Mouse (Mus musculus) skeletal muscle tissue, adult 2 months (tissue): ENCODE measurements at regions not wholly inside any gene's neighbourhood (a gene's known extent, or its start where the extent isn't known, plus 50 kb on each side); places are given as distances from the start of the nearest gene placed in this dataset.
"Not testable (repeated sequence)": the region's sequence is repeated elsewhere in the genome, so short reads cannot be mapped to it uniquely, and the experiment has no call there.

ENCODE experiments used
- DNase-seq: peaks from one replicate; pipeline ENCODE4 v3.0.0-alpha.2; 2012; ENCODE audit warnings: low read depth, low spot score

- no peak for DNase-seq
Observed at GRCm38 (mm10) chr6:6388835-6389440, 172.0 kb upstream of the Slc25a13 start.

GRCm38 (mm10) chr6:6387571-6387970 is 170.6 kb upstream of the Slc25a13 start:
- DNase-seq: no peak

- DNase-seq: no peak
Observed at GRCm38 (mm10) chr6:6384971-6385370, 168.0 kb upstream of the Slc25a13 start.

DNA sequence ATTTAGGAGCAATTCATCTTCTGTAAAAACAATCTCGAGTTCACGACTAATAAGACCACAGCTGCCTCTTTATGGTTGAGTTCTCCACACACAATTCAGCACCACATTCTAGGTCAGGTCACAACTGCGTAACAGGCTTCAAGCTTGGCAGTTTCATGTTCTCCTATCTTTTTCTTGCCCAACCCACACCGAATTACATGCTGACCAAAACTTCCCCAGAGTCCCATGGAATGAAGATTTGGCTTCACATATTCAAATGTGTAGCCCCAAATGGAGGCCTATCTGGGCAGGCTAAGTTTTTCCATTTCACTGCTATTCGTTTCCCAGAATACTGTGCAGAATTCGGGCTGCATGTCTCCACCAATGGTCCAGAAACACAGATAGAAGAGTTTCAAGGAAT is 167.5 kb upstream of the Slc25a13 start:
- no peak for DNase-seq

- no peak for DNase-seq
Observed at GRCm38 (mm10) chr6:6372421-6372820, 155.4 kb upstream of the Slc25a13 start.

- no peak for DNase-seq
Observed at GRCm38 (mm10) chr6:6371444-6372093, 154.6 kb upstream of the Slc25a13 start.

GRCm38 (mm10) chr6:6364037-6364436 is 147.1 kb upstream of the Slc25a13 start:
- no peak for DNase-seq

GRCm38 (mm10) chr6:6362678-6363354 is 145.8 kb upstream of the Slc25a13 start:
- no peak for DNase-seq

GRCm38 (mm10) chr6:6361181-6361580 is 144.2 kb upstream of the Slc25a13 start:
- DNase-seq: not testable (repeated sequence)

DNA sequence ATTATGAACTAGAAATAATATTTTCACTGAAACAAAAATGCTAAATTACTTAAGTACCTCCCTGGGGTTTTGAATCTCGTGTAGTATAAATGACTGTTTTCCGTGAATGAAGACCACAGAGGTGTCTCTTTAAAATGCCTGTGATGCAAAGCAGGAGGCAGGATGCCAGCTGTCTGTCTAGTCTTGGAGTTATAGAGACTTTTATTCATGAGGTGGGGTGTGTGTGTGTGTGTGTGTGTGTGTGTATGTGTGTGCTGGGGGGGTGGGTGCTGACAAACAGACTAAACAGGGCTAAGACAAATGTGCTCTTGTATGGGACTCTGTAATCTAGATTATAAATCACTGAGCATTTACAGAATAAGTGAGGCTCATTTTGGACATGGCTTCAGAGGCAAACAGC is 140.5 kb upstream of the Slc25a13 start:
- DNase-seq: no peak

- no peak for DNase-seq
Observed at GRCm38 (mm10) chr6:6356967-6357366, 140.0 kb upstream of the Slc25a13 start.

GRCm38 (mm10) chr6:6335251-6335650 is 118.3 kb upstream of the Slc25a13 start:
- no peak for DNase-seq

DNA sequence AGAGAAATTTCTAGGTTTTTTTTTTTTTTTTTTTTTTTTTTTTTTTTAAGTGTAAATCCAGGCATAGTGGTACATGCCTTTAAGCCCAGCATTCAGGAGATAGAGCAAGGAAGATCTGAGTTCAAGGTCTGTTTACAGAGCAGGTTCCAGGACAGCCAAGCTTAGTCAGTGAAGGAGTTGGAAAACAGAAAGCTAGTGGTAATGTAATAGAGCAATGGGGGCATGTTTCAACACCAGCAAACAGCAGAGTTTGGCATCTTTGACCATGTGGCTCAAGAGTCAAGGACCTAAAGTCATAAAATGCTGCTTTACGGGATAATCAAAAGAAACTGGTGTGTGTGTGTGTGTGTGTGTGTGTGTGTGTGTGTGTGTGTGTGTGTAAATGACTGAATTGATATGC is 113.3 kb upstream of the Slc25a13 start:
- no peak for DNase-seq

- no peak for DNase-seq
Observed at GRCm38 (mm10) chr6:6325516-6325915, 108.5 kb upstream of the Slc25a13 start.

DNA sequence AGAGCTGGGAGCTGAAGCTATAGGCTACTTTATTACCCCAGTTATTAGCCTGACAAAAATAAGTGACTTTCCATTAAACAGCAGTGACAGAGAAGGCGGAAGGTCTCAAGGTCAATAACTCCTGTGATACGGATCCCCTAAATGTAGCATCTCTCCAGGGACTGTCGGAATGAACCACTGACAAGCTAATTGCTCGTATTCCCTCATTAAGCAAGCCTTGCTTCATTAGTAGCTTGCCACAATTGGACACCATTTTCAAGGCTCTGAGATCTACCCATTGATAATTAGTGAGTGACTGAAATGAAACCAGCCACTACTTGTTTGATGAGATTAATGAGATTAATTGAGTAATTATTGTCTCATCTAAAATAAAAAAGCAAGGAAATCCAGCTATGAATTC is 99.8 kb upstream of the Slc25a13 start:
- DNase-seq: no peak

DNA sequence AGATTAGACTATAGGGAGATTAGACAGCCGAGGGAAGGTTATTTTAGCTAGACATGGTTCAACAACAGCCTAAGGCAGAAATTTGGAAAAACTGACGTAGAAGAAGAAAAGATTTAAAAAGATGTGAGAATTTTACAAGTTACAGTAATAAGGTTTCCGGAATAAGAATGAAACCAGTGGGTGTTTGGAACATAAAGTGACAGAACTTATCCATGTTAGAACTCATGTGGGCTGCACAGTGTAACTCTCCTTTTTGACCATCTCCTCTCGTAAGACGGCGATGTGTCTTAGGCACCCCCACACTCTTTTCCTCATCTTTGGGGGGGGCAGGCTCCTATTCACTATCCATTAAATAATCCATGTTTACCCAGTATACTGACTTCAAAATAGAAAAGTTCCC is 96.2 kb upstream of the Slc25a13 start:
- no peak for DNase-seq

GRCm38 (mm10) chr6:6310213-6310612 is 93.2 kb upstream of the Slc25a13 start:
- DNase-seq: no peak

DNA sequence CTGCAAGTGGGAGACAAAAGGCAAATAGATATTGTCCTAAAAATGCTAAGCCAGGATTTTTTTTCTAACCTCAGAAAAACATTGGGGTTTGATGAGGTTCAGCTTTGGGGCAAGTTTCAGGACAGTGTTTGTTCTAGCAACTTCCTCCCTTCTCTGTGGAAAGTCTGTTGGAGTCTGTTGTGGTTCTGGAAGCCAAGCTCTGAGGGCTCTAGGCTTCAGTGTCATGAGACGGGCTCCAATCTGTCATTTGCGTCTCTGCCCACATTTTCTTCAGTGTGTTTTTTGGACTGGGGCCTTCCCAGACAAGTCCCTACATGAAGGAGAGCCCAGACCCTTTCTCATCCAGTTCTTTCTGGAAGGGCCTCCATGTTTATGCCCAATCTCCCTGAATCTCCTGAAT is 90.6 kb upstream of the Slc25a13 start:
- peak; percentile 12 for DNase-seq

DNA sequence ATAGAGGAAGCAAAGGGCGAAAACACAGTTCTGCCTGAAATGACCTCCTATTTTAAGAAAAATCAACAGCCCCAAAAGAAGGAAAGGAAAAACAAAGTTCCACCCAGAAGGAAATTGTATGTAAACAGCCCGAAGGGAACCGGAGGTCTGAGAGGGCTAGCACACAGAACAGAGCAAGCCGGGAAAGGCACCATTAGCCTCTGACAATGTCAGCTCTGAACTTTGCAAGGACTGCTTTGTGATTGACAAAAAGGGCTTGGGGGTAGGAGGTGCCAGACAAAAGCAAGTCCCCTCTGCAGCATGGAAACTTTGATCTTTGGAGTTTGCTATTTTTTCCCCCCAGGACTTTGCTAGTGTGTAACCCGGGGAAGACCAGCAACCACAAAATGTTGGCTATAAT is 86.8 kb upstream of the Slc25a13 start:
- no peak for DNase-seq

GRCm38 (mm10) chr6:6301001-6301510 is 84.1 kb upstream of the Slc25a13 start:
- no peak for DNase-seq

- DNase-seq: no peak
Observed at GRCm38 (mm10) chr6:6298867-6299852, 82.2 kb upstream of the Slc25a13 start.

- not testable (repeated sequence) for DNase-seq
Observed at GRCm38 (mm10) chr6:6295551-6295950, 78.6 kb upstream of the Slc25a13 start.
